7 mouse cellular contexts compared by ENCODE assay signal in the genomic region with DNA sequence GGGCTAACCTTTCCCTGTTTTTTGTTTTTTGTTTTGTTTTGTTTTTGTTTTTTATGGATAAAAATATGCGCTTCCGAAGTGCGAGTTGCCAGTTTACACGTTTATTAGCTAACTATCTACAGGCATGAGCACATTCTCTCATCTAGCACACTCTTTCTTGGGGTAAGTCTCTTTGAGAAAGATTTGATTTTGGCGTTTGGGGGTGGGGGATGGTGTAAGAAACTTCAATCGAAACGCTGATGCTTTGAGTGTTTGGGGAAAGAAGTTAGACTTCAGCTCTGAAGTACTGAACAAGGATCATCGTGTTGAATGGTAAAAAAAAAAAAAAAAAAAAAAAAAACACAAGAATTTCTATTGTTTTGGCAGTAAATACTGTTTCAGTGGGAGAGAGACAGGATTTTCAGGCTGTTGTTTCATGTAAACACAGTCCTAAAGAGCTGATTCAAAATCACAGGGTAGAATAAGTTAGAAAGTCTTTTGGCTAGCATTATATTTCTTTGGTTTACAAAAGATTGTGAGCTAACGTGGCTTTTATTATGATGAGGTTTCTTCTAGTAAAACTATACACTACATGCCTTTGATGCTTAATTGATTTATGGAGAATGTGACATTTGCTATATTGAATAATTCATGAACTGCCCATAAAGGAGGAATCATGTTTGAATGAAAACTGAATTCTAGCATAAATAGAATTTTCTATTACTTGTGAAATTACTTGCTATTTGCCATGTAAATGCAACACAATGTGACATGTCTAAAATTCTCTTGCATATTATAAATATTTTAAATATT. TPM values are rescaled to one million over a fixed set of nuclear protein-coding genes. Genes with fewer than 3 reads are reported as not detected.
A peak's percentile ranks its signal among the peaks of the same experiment; 100 is the strongest.
DNase-seq lines count a peak whose midpoint lies in the region; ATAC-seq lines count a peak whose summit lies in the region.

No protein-coding gene starts in this region.

- H3K4me2 ChIP-seq in limb, embryonic 15.5 days: peak overlapping the region; percentile 20
- peak overlapping the region; percentile 43 for H3K4me2 ChIP-seq in stomach, embryonic 16.5 days (ENCODE audit: low read depth, low read length)

- H3K27me3 ChIP-seq in forebrain, embryonic 10.5 days (ENCODE audit: poor library complexity, severe bottlenecking): peaks cover 54% of the 10 kb centered on the region
- no peaks in the 10 kb centered on the region for H3K27me3 ChIP-seq in limb, embryonic 15.5 days
- no peaks in the 10 kb centered on the region for H3K27me3 ChIP-seq in stomach, embryonic 16.5 days (ENCODE audit: control insufficient read depth, insufficient read depth, low read length)

- H3K9ac ChIP-seq in limb, embryonic 15.5 days: 0 out of 2 replicates have a peak overlapping the region, but pooled peaks have one; percentile 23
- peak overlapping the region; percentile 63 for H3K9ac ChIP-seq in stomach, embryonic 16.5 days (ENCODE audit: low read length)

- no peak for ATAC-seq in limb, embryonic 15.5 days (ENCODE audit: insufficient number of reproducible peaks, low FRiP score, low TSS enrichment, low read depth)
- no peak for ATAC-seq in stomach, embryonic 16.5 days (ENCODE audit: insufficient read depth, low FRiP score)

- H3K4me3 ChIP-seq in forebrain, embryonic 10.5 days: peak overlapping the region; percentile 48
- H3K4me3 ChIP-seq in limb, embryonic 15.5 days: peak overlapping the region; percentile 45
- H3K4me3 ChIP-seq in stomach, embryonic 16.5 days (replicated peaks; ENCODE audit: low read length): peak overlapping the region; percentile 52

- peak overlapping the region; percentile 84 for H3K27ac ChIP-seq in forebrain, embryonic 10.5 days
- H3K27ac ChIP-seq in limb, embryonic 15.5 days: peak overlapping the region; percentile 71
- peak overlapping the region; percentile 73 for H3K27ac ChIP-seq in stomach, embryonic 16.5 days (ENCODE audit: low read length)

- 8% methylated on average over 9 of the region's 9 CpGs for WGBS in forebrain, embryonic 10.5 days
- 17% methylated on average over 9 of the region's 9 CpGs for WGBS in limb, embryonic 15.5 days
- 15% methylated on average over 9 of the region's 9 CpGs for WGBS in stomach, embryonic 16.5 days

- peaks cover 22% of the 10 kb centered on the region for H3K4me1 ChIP-seq in forebrain, embryonic 10.5 days
- H3K4me1 ChIP-seq in limb, embryonic 15.5 days: no peaks in the 10 kb centered on the region
- H3K4me1 ChIP-seq in stomach, embryonic 16.5 days (ENCODE audit: control insufficient read depth, insufficient read depth, low read length): no peaks in the 10 kb centered on the region

- peaks cover 7% of the 10 kb centered on the region; the same call in 1 of the 2 replicates for H3K36me3 ChIP-seq in forebrain, embryonic 10.5 days (replicated peaks)
- no peaks in the 10 kb centered on the region for H3K36me3 ChIP-seq in limb, embryonic 15.5 days
- no peaks in the 10 kb centered on the region for H3K36me3 ChIP-seq in stomach, embryonic 16.5 days (ENCODE audit: control insufficient read depth, insufficient read depth, low read length)

- DNase-seq in retina, embryonic 14.5 days (ENCODE audit: low spot score): peak; percentile 5
- DNase-seq in retina, postnatal 1 day: no peak
- DNase-seq in forebrain, embryonic 10.5 days (ENCODE audit: extremely low spot score, low spot score): no peak
- DNase-seq in spleen, postnatal 10 days (ENCODE audit: low spot score in 2 of 2): no peak
- DNase-seq in urinary bladder, postnatal 4 days (ENCODE audit: low spot score in 2 of 2): no peak

- no peaks in the 10 kb centered on the region for H3K9me3 ChIP-seq in forebrain, embryonic 10.5 days
- no peaks in the 10 kb centered on the region for H3K9me3 ChIP-seq in limb, embryonic 15.5 days
- no peaks in the 10 kb centered on the region for H3K9me3 ChIP-seq in stomach, embryonic 16.5 days (replicated peaks; ENCODE audit: control insufficient read depth, low read length)

RNA-seq across cellular contexts. Expression of a gene that starts 0.6 kb away (rescaled TPM):
- 10.5 and 11.1 TPM in 2 replicates for polyA plus RNA-seq in forebrain, embryonic 10.5 days (2016; fragmentation: Nextera tagmentation; extraction: Ambion mirVana)
- 33.8 and 39.6 TPM in 2 replicates for polyA plus RNA-seq in limb, embryonic 15.5 days (2015; fragmentation: Nextera tagmentation; extraction: Ambion mirVana)
- 16.8 and 18.3 TPM in 2 replicates for polyA plus RNA-seq in stomach, embryonic 16.5 days (2015; fragmentation: Nextera tagmentation; extraction: Ambion mirVana)
